Mouse (Mus musculus): Measurements from ENCODE around the gene Mmrn2.
"Not testable (repeated sequence)": the region's sequence is repeated elsewhere in the genome, so short reads cannot be mapped to it uniquely, and the experiment has no call there.

Gene Mmrn2

DNA sequence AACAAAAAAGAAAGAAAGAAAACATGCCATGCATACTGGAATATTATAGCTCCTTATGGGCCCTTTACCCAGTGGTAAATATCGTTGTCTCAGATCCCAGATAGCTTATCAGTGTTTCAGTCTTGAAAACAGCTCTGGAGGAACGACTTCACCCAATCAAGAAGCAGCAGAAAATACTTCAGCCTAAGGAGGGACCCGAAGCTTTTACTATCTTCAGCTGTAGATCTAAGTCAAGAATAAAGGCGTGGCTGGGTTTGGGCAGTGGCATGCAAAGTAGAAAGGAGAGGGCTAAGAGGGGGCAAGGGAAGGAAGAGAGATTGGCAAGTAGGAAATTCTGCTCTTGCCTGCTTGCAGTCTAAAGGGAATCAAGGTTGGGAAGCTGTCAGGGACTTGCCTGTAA is 13.1 kb upstream of the Mmrn2 start:
- DNase-seq (ENCODE audit: low read depth, low spot score): no peak

DNA sequence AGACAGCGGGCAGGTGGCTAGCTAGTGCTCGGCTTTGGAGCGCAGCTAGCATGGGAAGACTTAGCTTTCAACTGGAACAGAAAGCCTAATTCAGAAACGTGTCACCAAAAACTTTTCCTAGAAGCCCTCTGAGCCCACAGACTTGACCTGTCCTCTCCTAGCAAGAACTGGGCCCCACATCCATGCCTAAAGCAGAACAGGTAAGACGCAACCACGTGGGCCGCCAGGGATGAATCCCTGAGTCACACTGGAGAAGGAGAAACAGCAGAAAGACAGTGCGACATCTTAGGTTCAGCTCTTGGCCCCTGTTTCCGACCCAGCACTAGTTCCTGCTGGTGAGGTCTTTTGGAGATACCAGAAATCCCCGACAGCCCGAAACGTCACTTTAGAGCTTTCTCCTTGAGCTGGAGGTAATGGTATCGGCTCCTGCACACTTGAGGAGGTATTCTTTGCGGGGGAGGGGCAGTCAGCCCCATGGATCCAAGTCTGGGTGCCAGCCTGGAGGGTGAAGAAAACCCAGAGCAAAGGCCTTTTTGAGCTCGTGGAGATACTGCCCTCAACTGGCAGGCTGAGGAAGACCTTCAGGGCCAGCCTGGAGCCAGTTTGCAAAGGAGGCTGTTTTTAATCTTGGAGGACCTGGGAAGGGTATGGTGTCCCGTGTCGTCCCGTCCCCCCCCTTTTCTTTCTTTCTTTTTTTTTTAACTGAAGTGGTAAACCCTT is 12.4 kb upstream of the Mmrn2 start:
- no peak for DNase-seq (ENCODE audit: low read depth, low spot score)

GRCm38 (mm10) chr14:34363490-34364253 is 11.6 kb upstream of the Mmrn2 start:
- DNase-seq (ENCODE audit: low read depth, low spot score): no peak

GRCm38 (mm10) chr14:34364254-34365146 is 10.8 kb upstream of the Mmrn2 start:
- DNase-seq (ENCODE audit: low read depth, low spot score): not testable (repeated sequence)

DNA sequence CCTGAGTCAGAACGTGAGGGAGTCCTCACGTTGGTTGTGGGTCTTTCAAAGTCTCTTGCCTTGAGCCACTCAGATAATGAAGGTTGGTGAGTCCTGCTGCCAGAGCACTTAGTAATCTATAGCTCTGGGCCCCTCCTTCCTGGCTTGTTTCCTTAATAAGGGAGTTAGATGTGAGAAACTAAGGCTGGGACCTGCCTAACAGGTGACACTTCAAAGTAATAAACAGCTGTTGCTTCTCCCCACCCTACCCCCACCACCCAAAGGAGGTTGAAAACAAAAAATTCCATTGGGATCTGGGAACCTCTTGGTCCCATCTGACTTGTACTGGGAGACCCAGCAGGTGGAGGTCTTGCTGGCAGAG is 10.1 kb upstream of the Mmrn2 start:
- DNase-seq (ENCODE audit: low read depth, low spot score): no peak

GRCm38 (mm10) chr14:34370203-34370602 is 5.1 kb upstream of the Mmrn2 start:
- no peak for DNase-seq (ENCODE audit: low read depth, low spot score)

DNA sequence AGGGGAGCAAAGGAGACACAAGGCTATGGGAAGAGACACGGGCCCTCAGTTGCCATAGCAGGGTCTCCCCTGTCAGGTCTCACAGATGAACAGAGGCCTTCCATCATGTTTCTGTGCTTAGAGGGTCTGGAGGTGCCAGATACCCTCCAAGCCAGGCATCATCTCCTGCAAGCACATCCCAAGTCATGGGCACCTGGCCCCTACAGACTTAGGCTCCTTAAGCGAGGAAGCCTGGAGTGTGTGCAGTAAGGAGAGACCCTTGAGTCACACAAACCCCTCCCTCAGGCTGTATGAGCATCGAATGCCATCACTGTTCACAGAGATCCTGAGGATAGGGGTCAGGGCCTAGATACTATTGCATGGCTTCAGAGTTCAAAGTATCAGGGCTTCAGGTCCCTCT is 4.3 kb upstream of the Mmrn2 start:
- DNase-seq (ENCODE audit: low read depth, low spot score): no peak

DNA sequence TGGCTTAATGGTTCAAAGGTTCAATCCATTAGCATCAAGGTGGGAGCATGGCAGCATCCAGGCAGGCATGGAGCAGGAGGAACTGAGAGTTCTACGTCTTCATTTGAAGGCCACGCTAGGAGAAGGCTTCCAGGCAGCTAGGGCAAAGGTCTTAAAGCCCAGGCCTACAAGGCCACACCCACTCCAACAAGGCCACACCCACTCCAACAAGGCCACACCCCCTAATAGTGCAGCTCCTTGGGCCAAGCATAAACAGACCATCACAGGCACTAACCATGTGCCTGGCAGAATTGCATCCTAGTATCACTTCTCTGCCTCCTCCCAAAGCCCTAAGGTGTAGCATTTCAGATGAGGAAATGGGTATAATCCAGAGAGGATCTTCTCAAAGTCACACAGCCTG is 3.5 kb upstream of the Mmrn2 start:
- DNase-seq (ENCODE audit: low read depth, low spot score): no peak

- DNase-seq (ENCODE audit: low read depth, low spot score): no peak
These were observed 2.6 kb upstream of the Mmrn2 start for GRCm38 (mm10) chr14:34372646-34373045.

GRCm38 (mm10) chr14:34373581-34373980 is 1.7 kb upstream of the Mmrn2 start:
- no peak for DNase-seq (ENCODE audit: low read depth, low spot score)

GRCm38 (mm10) chr14:34374577-34374976 is 688 bp upstream of the Mmrn2 start, which contains the start of gene Sncg:
Sncg (minus strand) TSS chr14:34374789.
- no peak for DNase-seq (ENCODE audit: low read depth, low spot score)

GRCm38 (mm10) chr14:34375941-34376340 is 676 bp downstream of the Mmrn2 start:
- no peak for DNase-seq (ENCODE audit: low read depth, low spot score)

- DNase-seq (ENCODE audit: low read depth, low spot score): no peak
These were observed 1.9 kb downstream of the Mmrn2 start for GRCm38 (mm10) chr14:34377121-34377520.

DNA sequence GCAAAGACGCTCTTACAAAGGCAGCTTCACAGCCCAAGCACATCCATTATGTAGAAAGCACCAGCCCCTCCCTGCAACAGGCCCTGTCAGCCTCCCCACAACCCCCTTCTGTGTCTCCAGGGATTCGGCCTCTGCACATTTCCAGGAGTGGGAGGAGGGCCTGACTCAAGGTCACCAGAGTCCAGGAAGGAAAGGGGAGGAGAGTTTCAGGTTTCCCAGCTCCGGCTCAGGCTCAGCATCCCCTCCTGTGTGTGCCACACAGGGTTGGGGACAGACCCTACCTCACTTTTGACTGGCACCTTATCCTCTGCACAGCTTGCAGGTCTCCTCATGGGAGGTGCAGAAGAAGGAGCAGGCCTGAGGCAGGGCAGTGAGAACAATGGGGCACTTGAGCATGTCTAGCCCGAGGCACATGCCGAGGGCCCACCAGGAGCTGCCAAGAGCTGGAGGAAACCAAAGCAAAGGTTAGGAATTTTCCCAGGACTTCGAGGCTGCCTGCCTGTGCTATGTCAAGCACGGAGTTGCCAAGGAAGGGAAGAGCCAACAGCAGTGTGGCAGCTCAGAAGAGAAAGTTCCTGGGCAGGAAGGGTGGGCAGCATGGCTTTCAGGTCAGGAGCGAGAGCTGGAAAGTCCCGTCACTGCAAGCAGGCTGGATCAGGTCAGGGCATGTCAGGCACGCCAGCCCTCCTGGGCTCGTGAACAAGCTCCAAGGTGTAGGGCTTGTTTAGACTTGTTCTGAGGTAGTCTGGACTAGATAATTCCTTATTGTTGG is 3.5 kb downstream of the Mmrn2 start:
- DNase-seq (ENCODE audit: low read depth, low spot score): no peak

- no peak for DNase-seq (ENCODE audit: low read depth, low spot score)
These were observed 7.8 kb downstream of the Mmrn2 start for GRCm38 (mm10) chr14:34382921-34383704.

GRCm38 (mm10) chr14:34393295-34393694 is 18.0 kb downstream of the Mmrn2 start:
- DNase-seq (ENCODE audit: low read depth, low spot score): no peak

GRCm38 (mm10) chr14:34397871-34398270 is 22.6 kb downstream of the Mmrn2 start:
- DNase-seq (ENCODE audit: low read depth, low spot score): no peak

GRCm38 (mm10) chr14:34398901-34399300 is 23.6 kb downstream of the Mmrn2 start:
- DNase-seq (ENCODE audit: low read depth, low spot score): no peak

DNA sequence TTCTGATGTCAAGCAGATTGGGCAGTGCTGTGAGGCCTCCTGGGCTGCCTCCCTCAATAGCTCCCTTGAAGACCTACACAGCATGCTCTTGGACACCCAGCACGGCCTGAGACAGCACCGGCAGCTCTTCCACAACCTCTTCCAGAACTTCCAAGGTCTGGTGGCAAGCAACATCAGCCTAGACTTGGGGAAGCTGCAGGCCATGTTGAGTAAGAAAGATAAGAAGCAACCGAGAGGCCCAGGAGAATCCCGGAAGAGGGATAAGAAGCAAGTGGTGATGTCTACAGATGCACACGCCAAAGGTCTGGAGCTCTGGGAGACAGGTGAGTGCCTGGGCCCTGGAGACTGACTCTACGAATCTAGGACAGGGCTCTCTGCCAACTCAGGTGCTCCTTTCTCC is 24.0 kb downstream of the Mmrn2 start:
- no peak for DNase-seq (ENCODE audit: low read depth, low spot score)

DNA sequence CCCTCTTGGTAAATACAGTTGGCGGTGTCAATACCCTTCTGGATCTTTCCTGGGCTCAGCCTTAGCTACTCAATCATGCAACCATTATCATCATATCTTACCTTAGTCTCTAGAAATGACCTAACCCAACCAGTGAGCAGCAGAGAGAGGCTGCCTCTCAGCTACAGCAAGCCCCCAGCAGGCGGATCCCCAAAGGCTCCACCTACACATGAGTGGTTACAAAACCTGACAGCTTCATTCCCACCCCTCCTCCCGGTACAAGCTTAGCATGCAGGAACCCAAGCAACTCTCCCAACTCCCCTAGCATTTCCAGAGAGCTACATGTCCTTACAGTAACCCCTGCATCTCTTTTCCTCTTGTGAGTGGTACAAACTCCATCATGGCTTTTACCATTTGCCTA is 24.8 kb downstream of the Mmrn2 start:
- no peak for DNase-seq (ENCODE audit: low read depth, low spot score)

- DNase-seq (ENCODE audit: low read depth, low spot score): peak; percentile 70
These were observed 25.9 kb downstream of the Mmrn2 start for GRCm38 (mm10) chr14:34401135-34401534.
